Mouse (Mus musculus) small intestine, adult 2 months (tissue): ENCODE data around the gene Stat5b. TPM values are rescaled to one million over a fixed set of nuclear protein-coding genes. Genes with fewer than 3 reads are reported as not detected.

ENCODE experiments used
- H3K27ac ChIP-seq: fragments of 200-500 bp; 2 replicates; pipeline ENCODE4 v1.5.1; 2012; ENCODE audit warnings: low read depth, low read length, control low read depth, inconsistent platforms; ENCODE audit not compliant: insufficient read depth
- H3K27me3 ChIP-seq: fragments of 200-500 bp; 2 replicates; pipeline ENCODE4 v1.6.1; 2012; ENCODE audit warnings: mild to moderate bottlenecking, moderate library complexity, low read length, inconsistent platforms; ENCODE audit not compliant: control insufficient read depth, insufficient read depth
- H3K36me3 ChIP-seq: fragments of 200-500 bp; 2 replicates; pipeline ENCODE4 v1.6.1; 2012; ENCODE audit warnings: mild to moderate bottlenecking, low read length, control low read depth, inconsistent platforms; ENCODE audit not compliant: control insufficient read depth, insufficient read depth
- H3K4me1 ChIP-seq: fragments of 200-500 bp; 2 replicates; pipeline ENCODE4 v1.6.1; 2012; ENCODE audit warnings: low read length, inconsistent platforms, mixed read lengths; ENCODE audit not compliant: control insufficient read depth, insufficient read depth, insufficient read length
- H3K4me3 ChIP-seq: fragments of 200-500 bp; 2 replicates; pipeline ENCODE4 v1.5.1; 2012; ENCODE audit warnings: low read depth, mild to moderate bottlenecking, control low read depth, inconsistent platforms, low read length, moderate library complexity
- CTCF ChIP-seq: fragments of 200-500 bp; IDR thresholded peaks from 2 replicates; pipeline ENCODE4 v1.5.1; 2012; ENCODE audit warnings: low read depth, mild to moderate bottlenecking, control low read depth, inconsistent platforms, low read length, moderate library complexity, mixed read lengths; ENCODE audit not compliant: insufficient replicate concordance, insufficient read length; ENCODE audit errors: extremely low read depth
- POLR2A ChIP-seq: fragments of 200-500 bp; IDR thresholded peaks from 2 replicates; pipeline ENCODE4 v1.6.1; 2012; ENCODE audit warnings: low read depth, mild to moderate bottlenecking, control low read depth, inconsistent platforms, low read length, moderate library complexity
- WGBS: fragments of 180-500 bp; shearing (Covaris S2); methylation state at CpG from one replicate; pipeline ENCODE4 v1.1.7; 2018; 5-methylcytosine and 5-hydroxymethylcytosine counted together
- polyA plus RNA-seq: library from polyadenylated mRNA; depleted of rRNA; stranded (reverse); fragments of >200 nt; gene quantifications from 2 replicates; pipeline ENCODE4 v1.2.3, GENCODE M21; 2012

Gene Stat5b
- polyA plus RNA-seq, 1 experiment, result 9.6 TPM

DNA sequence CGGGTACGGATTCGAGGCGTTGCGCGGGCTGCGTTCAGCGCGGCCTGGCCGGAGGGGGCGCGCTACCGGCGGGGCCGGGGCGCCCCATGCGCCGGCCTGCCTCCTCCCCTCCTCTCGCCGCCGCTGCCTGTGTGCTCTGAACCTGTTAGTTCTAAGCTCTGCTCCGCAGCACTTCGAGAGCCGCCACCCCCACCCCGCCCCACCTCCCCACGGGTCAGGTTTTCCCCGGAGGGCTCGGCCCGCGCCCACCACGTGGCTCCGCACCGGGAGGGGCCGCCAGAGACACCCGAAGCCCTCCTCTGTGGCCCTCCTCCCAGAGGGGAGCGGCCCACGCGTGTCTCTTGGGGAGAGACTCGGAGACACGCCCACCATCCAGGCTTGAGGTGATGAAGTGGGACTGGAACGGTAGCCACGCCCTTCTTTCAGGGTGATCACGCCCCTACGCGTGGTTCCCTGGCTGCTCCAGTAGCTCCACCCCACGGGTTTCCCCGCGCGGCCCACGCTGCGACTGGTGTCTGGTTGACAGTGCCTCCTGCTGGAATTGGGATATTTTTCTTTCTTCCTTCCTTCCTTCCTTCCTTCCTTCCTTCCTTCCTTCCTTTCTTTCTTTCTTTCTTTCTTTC lies 90.8 kb downstream of the Stat5b start, which contains the start of gene Kcnh4:
Kcnh4 (minus strand) TSS at position 332 of the 623 bp plus-strand sequence.
- TF ChIP-seq CTCF (no peak), POLR2A (no peak)
- WGBS, result 1% methylated on average over 50 of the region's 51 CpGs
- no peak within 1 kb of the TSS for H3K27ac ChIP-seq
- peak within 1 kb of the TSS; percentile 29 for H3K4me3 ChIP-seq
- H3K36me3 ChIP-seq, result no peaks in the 10 kb centered on the region
- H3K4me1 ChIP-seq, result peaks cover 13% of the 10 kb centered on the region
- peaks cover 9% of the 10 kb centered on the region for H3K27me3 ChIP-seq

DNA sequence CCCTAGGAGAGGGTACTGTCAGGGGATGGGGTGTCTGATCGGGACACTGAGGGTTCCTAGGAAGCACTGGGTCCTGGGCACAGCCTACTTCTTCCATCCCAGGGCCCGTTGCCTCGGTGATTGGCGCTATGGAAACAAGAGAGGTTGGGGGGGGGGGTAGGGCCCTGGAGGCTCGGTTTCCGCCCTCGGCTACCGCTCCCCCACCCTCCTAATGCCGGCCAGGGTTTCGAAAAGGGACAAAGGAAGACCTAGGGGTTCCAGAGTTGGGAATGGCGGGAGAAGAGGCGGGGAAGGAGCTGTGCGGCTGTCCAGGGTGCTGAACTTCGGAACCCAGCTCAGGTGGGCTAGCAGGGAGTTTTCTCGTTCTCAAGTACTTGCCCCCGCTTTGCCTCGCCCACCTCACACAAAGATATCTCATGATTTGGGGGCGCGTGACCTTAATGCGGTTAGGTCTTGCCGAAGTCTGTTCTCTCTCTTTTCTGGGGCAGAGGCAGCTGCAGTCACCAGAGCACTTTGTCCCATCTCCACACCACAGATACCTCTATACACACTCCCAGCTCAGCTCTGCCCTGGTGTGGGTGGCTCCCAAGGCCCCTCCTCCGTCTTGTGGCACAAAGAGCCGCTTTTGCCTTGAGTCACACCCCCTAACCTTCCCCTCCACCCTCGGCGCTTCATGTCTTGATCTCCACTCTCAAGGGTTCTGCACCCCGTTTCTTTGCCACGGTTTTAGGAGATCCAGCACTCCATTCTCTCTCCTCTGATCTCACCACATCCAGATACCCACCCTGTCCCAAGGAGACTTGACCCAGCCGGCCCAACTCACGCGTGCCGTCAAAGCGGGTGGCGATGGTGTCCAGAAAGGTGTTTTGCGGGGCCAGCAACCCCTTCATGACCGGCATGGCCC lies 91.6 kb downstream of the Stat5b start:
- TF ChIP-seq POLR2A, result no peak
- no peak for TF ChIP-seq CTCF
- Histone ChIP-seq H3K4me1 (peaks cover 13% of the 10 kb centered on the region), H3K36me3 (no peaks in the 10 kb centered on the region), H3K27ac (no peak overlapping the region), H3K27me3 (peaks cover 9% of the 10 kb centered on the region), H3K4me3 (peak overlapping the region; percentile 29)
- 4% methylated on average over 35 of the region's 35 CpGs for WGBS

DNA sequence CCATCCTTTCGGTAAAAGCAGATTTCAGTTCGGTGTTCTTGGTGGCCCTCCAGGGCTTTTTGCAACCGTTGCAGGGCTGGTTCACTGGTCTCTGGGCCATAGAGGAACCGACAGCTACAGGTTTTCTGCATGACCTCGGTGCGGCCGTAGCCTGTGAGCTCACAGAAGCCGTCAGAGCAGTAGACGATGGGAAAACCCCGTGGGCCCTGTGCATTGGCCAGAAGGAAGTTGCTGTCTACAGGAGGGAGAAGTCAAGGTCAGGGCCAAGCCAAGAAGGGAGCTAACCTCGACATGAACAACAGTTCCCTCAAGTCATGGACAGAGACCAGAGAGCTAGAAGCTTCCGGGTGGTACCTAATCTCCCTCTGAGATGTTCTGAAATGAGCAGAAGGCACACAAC lies 93.0 kb downstream of the Stat5b start:
- Histone ChIP-seq H3K27me3 (peaks cover 9% of the 10 kb centered on the region), H3K27ac (no peak overlapping the region), H3K36me3 (no peaks in the 10 kb centered on the region), H3K4me1 (peaks cover 13% of the 10 kb centered on the region), H3K4me3 (no peak overlapping the region)
- no peak for TF ChIP-seq CTCF
- no peak for TF ChIP-seq POLR2A
- 74% methylated on average over 12 of the region's 12 CpGs for WGBS

DNA sequence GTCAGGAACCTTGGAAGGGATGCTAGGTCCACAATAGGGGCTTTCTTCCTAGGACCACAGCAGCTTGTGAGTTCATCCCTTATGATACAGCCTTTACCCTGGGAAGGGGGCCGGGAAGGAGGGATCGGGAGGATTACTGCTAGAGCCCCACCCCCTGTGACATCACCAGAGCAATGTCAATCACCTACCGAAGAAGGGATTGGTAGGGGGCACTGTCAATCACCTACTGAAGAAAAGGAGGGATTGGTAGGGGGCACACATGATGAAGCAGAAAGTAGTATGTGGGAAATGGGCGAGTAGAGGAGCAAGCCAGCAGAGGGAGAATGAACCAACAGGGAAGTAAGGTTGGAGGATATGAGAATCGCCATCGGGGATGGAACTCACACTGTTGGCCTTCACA lies 94.0 kb downstream of the Stat5b start:
- TF ChIP-seq CTCF, result no peak
- no peak for TF ChIP-seq POLR2A
- Histone ChIP-seq H3K27me3 (peaks cover 9% of the 10 kb centered on the region), H3K4me3 (no peak overlapping the region), H3K27ac (no peak overlapping the region), H3K4me1 (peaks cover 9% of the 10 kb centered on the region), H3K36me3 (no peaks in the 10 kb centered on the region)
- WGBS, result 53% methylated on average over 6 of the region's 6 CpGs

DNA sequence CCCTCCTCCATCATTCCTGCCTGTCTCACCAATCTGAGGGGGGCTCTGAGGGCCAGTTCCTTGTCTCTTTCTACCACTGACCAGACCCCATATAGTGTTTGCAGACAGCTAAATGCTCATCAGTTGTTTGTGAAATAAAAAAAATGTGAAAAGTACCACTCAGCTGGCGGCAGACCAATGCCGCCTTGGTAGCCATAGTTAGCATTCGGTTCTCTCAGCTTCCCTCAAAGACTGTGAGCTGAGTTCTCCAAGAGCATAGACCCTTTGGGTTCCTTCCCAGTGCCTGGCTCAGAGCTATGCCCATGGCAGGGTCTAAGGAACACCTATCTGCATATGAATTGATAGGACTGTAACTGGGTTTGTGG lies 95.8 kb downstream of the Stat5b start:
- 89% methylated on average over 3 of the region's 3 CpGs for WGBS

DNA sequence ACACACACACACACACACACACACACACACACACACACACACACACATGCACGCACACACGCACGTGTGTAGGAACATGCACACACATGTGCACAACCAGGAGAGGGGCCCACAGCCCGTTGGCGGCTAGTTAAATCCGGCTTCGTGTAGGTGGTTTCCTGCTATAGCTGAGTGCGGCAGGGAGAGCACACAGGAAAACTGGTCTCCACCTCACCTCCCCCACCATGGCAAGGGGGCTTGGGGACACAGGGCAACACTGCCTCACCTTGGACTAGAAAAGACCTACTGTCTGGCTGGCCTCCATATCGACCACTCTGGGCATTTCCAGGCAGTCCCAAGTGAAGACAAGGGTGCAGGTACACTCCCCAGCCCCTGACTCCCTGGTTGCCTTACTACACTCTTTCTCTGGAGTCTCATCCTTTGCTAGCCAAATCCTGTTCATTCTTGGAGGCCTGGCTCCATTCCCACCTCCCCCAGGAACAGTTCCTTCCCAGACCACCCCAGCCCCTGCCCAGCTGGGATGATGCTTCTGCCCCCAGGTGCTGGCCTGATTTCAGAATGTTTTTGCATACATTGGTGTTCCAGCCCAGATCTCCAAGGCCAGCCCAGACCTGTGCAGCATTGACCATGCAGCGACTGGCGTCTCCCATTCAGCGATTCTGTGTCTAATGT lies 96.4 kb downstream of the Stat5b start:
- peaks cover 3% of the 10 kb centered on the region for H3K4me1 ChIP-seq
- no peaks in the 10 kb centered on the region for H3K36me3 ChIP-seq
- H3K27me3 ChIP-seq, result peaks cover 3% of the 10 kb centered on the region
- TF ChIP-seq CTCF (no peak), POLR2A (no peak)
- no peak overlapping the region for H3K27ac ChIP-seq
- H3K4me3 ChIP-seq, result no peak overlapping the region
- 74% methylated on average over 12 of the region's 12 CpGs for WGBS

More for the DNA sequence above, 95.8 kb downstream of the Stat5b start:
- Histone ChIP-seq H3K4me3 (no peak overlapping the region), H3K36me3 (no peaks in the 10 kb centered on the region), H3K27ac (no peak overlapping the region), H3K27me3 (peaks cover 8% of the 10 kb centered on the region), H3K4me1 (peaks cover 6% of the 10 kb centered on the region)
- TF ChIP-seq CTCF (no peak), POLR2A (no peak)

DNA sequence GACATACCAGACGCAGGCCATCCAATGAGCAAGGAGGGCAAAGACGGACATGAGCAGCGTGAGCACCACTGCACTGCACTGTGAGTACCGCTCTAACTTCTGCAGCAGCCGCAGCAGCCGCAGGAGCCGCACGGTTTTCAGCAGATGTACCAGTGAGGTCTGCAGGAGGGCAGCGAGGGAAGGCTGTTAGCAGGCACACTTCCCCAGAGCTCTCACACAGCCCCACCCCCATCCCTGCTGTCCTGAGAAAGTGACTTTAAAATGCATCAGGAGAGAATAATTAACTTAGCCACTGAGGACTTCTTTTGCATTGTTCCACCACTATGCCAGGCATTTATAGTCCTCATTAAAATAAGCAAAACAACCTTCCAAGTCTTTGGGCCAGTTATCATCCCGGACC lies 98.2 kb downstream of the Stat5b start:
- 27% methylated on average over 10 of the region's 10 CpGs for WGBS
- H3K27ac ChIP-seq, result no peak overlapping the region
- no peak for TF ChIP-seq CTCF
- TF ChIP-seq POLR2A, result no peak
- peaks cover 2% of the 10 kb centered on the region; the same call in 1 of the 2 replicates for H3K4me1 ChIP-seq
- H3K36me3 ChIP-seq, result no peaks in the 10 kb centered on the region
- H3K4me3 ChIP-seq, result no peak overlapping the region
- no peaks in the 10 kb centered on the region for H3K27me3 ChIP-seq
